Mouse (Mus musculus) adrenal gland, postnatal 0 days (tissue): ENCODE results near the gene Calhm4. TPM values are rescaled to one million over a fixed set of nuclear protein-coding genes. Genes with fewer than 3 reads are reported as not detected.

Experiments
- polyA plus RNA-seq: library from polyadenylated mRNA; unstranded; fragments of >200 nt; fragmentation: Nextera tagmentation; extraction: Ambion mirVana; gene quantifications from 2 replicates; pipeline ENCODE4 v1.2.1, GENCODE M21; 2015

Calhm4 gene
- not detected in 2 replicates for polyA plus RNA-seq

DNA sequence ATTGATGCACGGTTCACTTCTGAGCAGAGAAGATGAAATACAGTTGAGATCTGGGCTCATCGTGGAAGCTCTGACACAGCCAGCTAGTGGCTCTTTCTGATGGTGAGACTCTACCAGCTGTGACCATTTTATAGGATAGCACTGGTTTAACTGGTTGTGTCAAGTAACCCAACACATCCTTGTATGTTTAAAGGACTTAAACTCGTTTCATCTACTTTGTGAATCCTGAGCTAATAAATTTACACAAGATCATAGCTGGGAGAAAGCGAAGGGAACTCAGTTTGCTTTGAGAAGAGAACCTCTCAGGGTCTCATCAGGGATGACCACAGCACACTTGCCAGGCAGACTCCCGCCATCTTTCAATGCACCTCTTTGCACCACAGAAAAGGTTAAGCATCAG, at the start of gene Calhm4:
Gene Calhm4, minus strand, starts transcription at position 101 of the 400 bp plus-strand sequence.

DNA sequence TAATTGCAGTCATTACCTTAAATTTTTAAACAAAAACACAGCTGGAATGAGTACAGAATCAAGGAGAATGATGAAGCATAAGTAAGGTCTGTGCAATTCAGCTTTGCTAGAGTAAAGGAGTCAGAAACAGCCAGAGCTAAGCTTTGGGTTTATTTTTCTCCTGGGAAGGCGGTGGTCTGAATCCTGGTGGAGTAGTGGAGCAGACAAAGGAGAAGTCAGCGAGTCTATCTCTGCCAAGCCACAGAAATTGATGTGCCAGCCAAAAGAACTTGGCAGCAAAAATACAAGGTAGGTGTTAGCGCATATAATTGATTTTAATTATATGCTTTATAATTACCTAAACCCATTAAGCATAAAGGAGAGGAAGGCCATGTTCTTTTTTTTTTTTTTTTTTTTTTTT, 6.7 kb downstream of the Calhm4 start, which contains the start of gene Trappc3l:
Gene Trappc3l, plus strand, starts transcription at position 197 of the 400 bp plus-strand sequence.

DNA sequence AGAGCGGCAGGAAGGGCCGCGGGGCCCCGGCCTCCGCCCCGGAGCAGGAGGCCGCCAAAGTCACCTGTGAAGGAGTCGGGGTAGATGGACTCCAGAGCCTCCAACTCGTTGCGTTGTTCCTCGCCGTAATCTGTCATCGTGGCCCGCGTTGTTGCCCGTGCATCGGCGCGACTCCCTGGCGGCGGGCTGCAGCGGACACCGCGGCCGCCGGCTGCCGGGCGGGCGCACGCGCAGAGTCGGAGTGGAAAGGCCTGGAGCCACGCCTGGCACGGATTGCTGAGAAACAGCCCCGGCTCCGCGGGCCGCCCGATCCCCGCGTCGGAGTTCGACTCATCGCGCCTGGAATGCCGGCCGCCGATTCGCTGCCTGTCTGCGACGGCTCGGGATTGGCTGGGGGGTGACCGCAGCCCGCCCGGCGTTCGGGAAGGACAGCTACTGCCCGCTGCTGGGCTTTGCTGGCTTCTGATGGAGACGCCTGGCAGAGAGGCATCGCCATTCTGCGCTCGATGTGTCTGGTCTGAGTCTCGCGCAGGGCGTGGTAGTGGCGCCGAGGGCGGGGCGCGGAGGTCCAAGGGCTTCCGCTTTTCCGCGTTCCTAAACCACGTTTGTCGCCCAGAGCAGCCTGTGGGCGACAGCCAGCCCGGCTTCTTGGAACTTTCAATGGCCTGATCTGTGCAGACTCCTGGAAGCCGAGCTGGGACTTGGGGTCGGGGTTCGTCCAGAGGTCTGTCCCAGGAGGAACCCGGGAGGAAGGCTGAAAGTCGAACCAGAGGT, 24.6 kb downstream of the Calhm4 start, which contains the start of gene Rwdd1:
Gene Rwdd1, minus strand, starts transcription at position 323 of the 774 bp plus-strand sequence.

Other genes with a start within 250 kb of the Calhm4 start
- not detected in 2 replicates for gene Sult3a1, start 186.6 kb downstream of the Calhm4 start, polyA plus RNA-seq
- gene Rsph4a, start 139.2 kb downstream of the Calhm4 start, polyA plus RNA-seq, result 0.20 and 0.37 TPM in 2 replicates
- 18.7 and 24.0 TPM in 2 replicates for gene Zup1, start 93.0 kb downstream of the Calhm4 start, polyA plus RNA-seq
- gene Rwdd1, start 24.7 kb downstream of the Calhm4 start, polyA plus RNA-seq, result 132 and 134 TPM in 2 replicates
- gene Trappc3l, start 6.7 kb downstream of the Calhm4 start, polyA plus RNA-seq, result not detected in 2 replicates
- gene Calhm5, start 52.2 kb upstream of the Calhm4 start, polyA plus RNA-seq, result 0.37 and 0.82 TPM in 2 replicates
- gene Calhm6, start 83.7 kb upstream of the Calhm4 start, polyA plus RNA-seq, result 1.9 and 4.1 TPM in 2 replicates
- 12.8 and 12.9 TPM in 2 replicates for gene Dse, start 163.4 kb upstream of the Calhm4 start, polyA plus RNA-seq
- gene Tspyl1, start 237.9 kb upstream of the Calhm4 start, polyA plus RNA-seq, result 70.9 and 81.9 TPM in 2 replicates